Comparison of ENCODE assay signal across 21 mouse cellular contexts in genomic region chr2:72825251-72825650, GRCm38 (mm10).
DNase-seq lines count a peak whose midpoint lies in the region; ATAC-seq and TF ChIP-seq lines count a peak whose summit lies in the region.
"Had no signal": no experiment of that assay in that cellular context is flagged by ENCODE, and none has a peak within 500 bp of the region (broad histone marks: within the 10 kb centered on the region; RNA-seq: fewer than 3 reads in every experiment).

No protein-coding gene starts in this region.

- H3K36me3 ChIP-seq in heart, embryonic 10.5 days, result no peaks in the 10 kb centered on the region
- no peaks in the 10 kb centered on the region for H3K36me3 ChIP-seq in lung, embryonic 14.5 days (ENCODE audit: insufficient read depth)
- H3K36me3 ChIP-seq: forebrain, embryonic 12.5 days; limb, embryonic 12.5 days had no signal

- H3K9me3 ChIP-seq in heart, embryonic 10.5 days, result no peaks in the 10 kb centered on the region
- no peaks in the 10 kb centered on the region for H3K9me3 ChIP-seq in lung, embryonic 14.5 days (ENCODE audit: low read depth, low read length)
- H3K9me3 ChIP-seq: forebrain, embryonic 12.5 days; limb, embryonic 12.5 days had no signal

- no peak overlapping the region for H3K4me2 ChIP-seq in lung, embryonic 14.5 days
- H3K4me2 ChIP-seq: forebrain, embryonic 12.5 days; hindbrain, embryonic 14.5 days; limb, embryonic 12.5 days had no signal

- DNase-seq in heart, postnatal 4 days, result peak; percentile 37
- no peak for DNase-seq in heart, embryonic 10.5 days (ENCODE audit: low spot score)
- DNase-seq in lung, embryonic 14.5 days, result peak; percentile 32
- no peak for DNase-seq in lung, postnatal 4 days
- peak; percentile 49 for DNase-seq in Muller cell, postnatal 12 days (ENCODE audit: inconsistent ontology term)
- DNase-seq in adrenal gland, adult 2 months, result peak; percentile 86
- DNase-seq in right cerebral cortex, adult 18-20 months, result no peak
- no peak for DNase-seq in right cerebral cortex, postnatal 4 days
- DNase-seq: cerebellum, adult 2 months; gastrocnemius, postnatal 10 days; heart, adult 2 months; kidney, postnatal 14 days; spleen, adult 18-20 months; thymus, adult 18-20 months; thymus, postnatal 4 days had no signal

- 79% methylated on average over 4 of the region's 4 CpGs for WGBS in heart, embryonic 10.5 days
- WGBS in lung, embryonic 14.5 days, result 70% methylated on average over 4 of the region's 4 CpGs

- H3K4me3 ChIP-seq in heart, embryonic 10.5 days, result no peak overlapping the region
- H3K4me3 ChIP-seq in lung, embryonic 14.5 days (ENCODE audit: low read depth, low read length), result no peak overlapping the region
- H3K4me3 ChIP-seq: forebrain, embryonic 12.5 days; heart, adult 2 months; limb, embryonic 12.5 days had no signal

- H3K27ac ChIP-seq in heart, embryonic 10.5 days, result no peak overlapping the region
- H3K27ac ChIP-seq in lung, embryonic 14.5 days (ENCODE audit: low read depth), result no peak overlapping the region
- H3K27ac ChIP-seq: forebrain, embryonic 12.5 days; heart, adult 2 months; hindbrain, embryonic 14.5 days; limb, embryonic 12.5 days; liver, embryonic 14.5 days had no signal

- H3K9ac ChIP-seq in lung, embryonic 14.5 days, result no peak overlapping the region
- H3K9ac ChIP-seq: forebrain, embryonic 12.5 days; hindbrain, embryonic 14.5 days; limb, embryonic 12.5 days; liver, embryonic 14.5 days had no signal

- no peak for ATAC-seq in lung, embryonic 14.5 days (ENCODE audit: insufficient read depth)
- ATAC-seq: intestine, embryonic 16.5 days; midbrain, embryonic 16.5 days had no signal

- no peak for TF ChIP-seq CTCF in lung, embryonic 14.5 days (IDR thresholded peaks at IDR 0.05; ENCODE audit: low read depth)

- H3K4me1 ChIP-seq in heart, embryonic 10.5 days, result no peaks in the 10 kb centered on the region
- H3K4me1 ChIP-seq in lung, embryonic 14.5 days (ENCODE audit: insufficient read depth), result no peaks in the 10 kb centered on the region
- H3K4me1 ChIP-seq: limb, embryonic 12.5 days had no signal

- no peaks in the 10 kb centered on the region for H3K27me3 ChIP-seq in heart, embryonic 10.5 days (ENCODE audit: insufficient read depth, poor library complexity, severe bottlenecking)
- no peaks in the 10 kb centered on the region for H3K27me3 ChIP-seq in lung, embryonic 14.5 days (ENCODE audit: insufficient read depth, low read length)
- H3K27me3 ChIP-seq: forebrain, embryonic 12.5 days; limb, embryonic 12.5 days had no signal

Comparison
In these comparisons a context has a peak if more than half of its experiments do, and no peak if none do; other contexts are left out.
1. DNase-seq: peak in heart, postnatal 4 days (single experiment), lung, embryonic 14.5 days (single experiment), Muller cell, postnatal 12 days (single experiment) and adrenal gland, adult 2 months (single experiment); none in heart, embryonic 10.5 days (single experiment), lung, postnatal 4 days (0 of 2), right cerebral cortex, adult 18-20 months (single experiment) and right cerebral cortex, postnatal 4 days (single experiment).